ENCODE assay signal across 23 mouse cellular contexts in the genomic region with DNA sequence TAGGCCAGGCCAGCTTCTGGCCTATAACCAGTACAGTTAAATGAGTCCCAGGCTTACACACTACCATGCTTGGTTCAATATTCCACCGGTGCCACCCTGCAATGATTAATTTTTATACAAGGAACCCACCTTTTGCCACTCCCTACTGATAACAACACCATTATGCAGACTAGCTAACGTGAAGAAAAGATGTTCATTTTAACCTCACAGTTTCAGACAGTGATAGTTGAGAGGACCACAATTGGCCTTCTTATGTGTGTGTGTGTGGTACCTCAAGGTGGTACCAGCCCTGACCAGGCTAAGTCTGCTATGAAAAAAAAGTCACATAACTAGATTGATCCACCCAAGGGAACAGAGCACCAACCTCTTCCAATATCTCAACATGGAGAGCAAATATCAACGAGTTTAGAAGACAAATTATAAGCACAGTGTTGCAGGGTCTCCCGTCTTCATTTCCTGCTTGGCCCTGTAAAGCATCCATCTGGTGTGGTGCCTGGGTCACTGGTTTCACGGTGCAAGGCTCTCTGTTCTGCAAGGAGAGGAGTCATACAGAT. TPM values are rescaled to one million over a fixed set of nuclear protein-coding genes. Genes with fewer than 3 reads are reported as not detected.
DNase-seq lines count a peak whose midpoint lies in the region; ATAC-seq and TF ChIP-seq lines count a peak whose summit lies in the region.
"Had no signal": no experiment of that assay in that cellular context is flagged by ENCODE, and none has a peak within 500 bp of the region (broad histone marks: within the 10 kb centered on the region; RNA-seq: fewer than 3 reads in every experiment).

No protein-coding gene starts in this region.

- H3K4me3 ChIP-seq in spleen, adult 2 months (ENCODE audit: extremely low read depth, insufficient read depth, insufficient read length) = no peak overlapping the region
- H3K4me3 ChIP-seq in stomach, postnatal 0 days (ENCODE audit: low read depth, low read length) = no peak overlapping the region
- H3K4me3 ChIP-seq in kidney, embryonic 15.5 days (replicated peaks) = no peak overlapping the region
- H3K4me3 ChIP-seq: embryonic facial prominence, embryonic 10.5 days; embryonic facial prominence, embryonic 12.5 days; forebrain, embryonic 13.5 days; forebrain, embryonic 15.5 days had no signal

- TF ChIP-seq EP300 in stomach, postnatal 0 days (optimal IDR thresholded peaks at IDR 0.05) = no peak

- no peak for TF ChIP-seq POLR2A in spleen, adult 2 months (IDR thresholded peaks at IDR 0.05; ENCODE audit: low read depth, low read length)

- no peak for DNase-seq in spleen, adult 2 months (ENCODE audit: low read depth in 1 of 2, low spot score in 2 of 2)
- DNase-seq in spleen, postnatal 14 days (ENCODE audit: low spot score in 2 of 2) = no peak
- DNase-seq in adipocyte (ENCODE audit: low spot score) = peak; percentile 93
- no peak for DNase-seq in stomach, postnatal 0 days (ENCODE audit: low spot score)
- DNase-seq in lung, postnatal 14 days = no peak
- DNase-seq: adrenal gland, adult 2 months; adrenal gland, postnatal 10 days; adrenal gland, postnatal 25 days; cerebellum, adult 11-12 months; cerebellum, adult 2 months; cerebellum, adult 9-10 months; cerebellum, postnatal 25 days; forebrain, postnatal 0 days had no signal

- H3K9me3 ChIP-seq in stomach, postnatal 0 days (ENCODE audit: control insufficient read depth, low read length) = no peaks in the 10 kb centered on the region
- H3K9me3 ChIP-seq in kidney, embryonic 15.5 days (replicated peaks) = no peaks in the 10 kb centered on the region
- H3K9me3 ChIP-seq: embryonic facial prominence, embryonic 10.5 days; embryonic facial prominence, embryonic 12.5 days; forebrain, embryonic 13.5 days; forebrain, embryonic 15.5 days; G1E had no signal

- no peak overlapping the region for H3K4me2 ChIP-seq in stomach, postnatal 0 days (replicated peaks; ENCODE audit: low read depth)
- H3K4me2 ChIP-seq in kidney, embryonic 15.5 days = no peak overlapping the region
- H3K4me2 ChIP-seq: embryonic facial prominence, embryonic 12.5 days; forebrain, embryonic 13.5 days; forebrain, embryonic 15.5 days had no signal

- H3K27me3 ChIP-seq in spleen, adult 2 months (ENCODE audit: control insufficient read depth, insufficient read depth, low read length) = no peaks in the 10 kb centered on the region
- H3K27me3 ChIP-seq in stomach, postnatal 0 days (ENCODE audit: control insufficient read depth, insufficient read depth, low read length) = no peaks in the 10 kb centered on the region
- no peaks in the 10 kb centered on the region for H3K27me3 ChIP-seq in kidney, embryonic 15.5 days
- H3K27me3 ChIP-seq: CH12.LX; forebrain, embryonic 13.5 days; forebrain, embryonic 15.5 days; Patski had no signal

- TF ChIP-seq CTCF in spleen, adult 2 months (IDR thresholded peaks at IDR 0.05; ENCODE audit: extremely low read depth, insufficient read depth, insufficient read length, insufficient replicate concordance) = no peak
- TF ChIP-seq CTCF in stomach, postnatal 0 days (IDR thresholded peaks at IDR 0.05; ENCODE audit: low read depth) = no peak

- no peak overlapping the region for H3K9ac ChIP-seq in stomach, postnatal 0 days (ENCODE audit: low read length)
- no peak overlapping the region for H3K9ac ChIP-seq in kidney, embryonic 15.5 days
- H3K9ac ChIP-seq: embryonic facial prominence, embryonic 12.5 days; forebrain, embryonic 13.5 days; forebrain, embryonic 15.5 days; forebrain, postnatal 0 days had no signal

- 81% methylated on average over 5 of the region's 5 CpGs for WGBS in spleen, adult 2 months
- WGBS in stomach, postnatal 0 days = 49% methylated on average over 5 of the region's 5 CpGs
- 70% methylated on average over 5 of the region's 5 CpGs for WGBS in kidney, embryonic 15.5 days

- peaks cover 25% of the 10 kb centered on the region for H3K4me1 ChIP-seq in spleen, adult 2 months (ENCODE audit: control insufficient read depth, insufficient read depth, insufficient read length)
- H3K4me1 ChIP-seq in stomach, postnatal 0 days (replicated peaks; ENCODE audit: control insufficient read depth, insufficient read depth) = no peaks in the 10 kb centered on the region
- peaks cover 3% of the 10 kb centered on the region; the same call in 1 of the 2 replicates for H3K4me1 ChIP-seq in kidney, embryonic 15.5 days
- H3K4me1 ChIP-seq: embryonic facial prominence, embryonic 12.5 days; forebrain, embryonic 13.5 days; forebrain, embryonic 15.5 days had no signal

- peak; percentile 40; the same call in 1 of the 2 replicates for ATAC-seq in stomach, postnatal 0 days (ENCODE audit: low FRiP score, low TSS enrichment)
- no peak for ATAC-seq in kidney, embryonic 15.5 days (replicated peaks; ENCODE audit: low FRiP score)
- ATAC-seq: activated CD4-positive, CD25-positive, alpha-beta regulatory T cell, adult 4 months; CD4-positive, CD25-positive, alpha-beta regulatory T cell, adult 4 months; forebrain, embryonic 13.5 days; forebrain, embryonic 15.5 days; forebrain, postnatal 0 days; Patski had no signal

- H3K27ac ChIP-seq in spleen, adult 2 months (ENCODE audit: insufficient read depth, low read length) = peak overlapping the region; percentile 97
- H3K27ac ChIP-seq in stomach, postnatal 0 days (replicated peaks) = no peak overlapping the region
- H3K27ac ChIP-seq in kidney, embryonic 15.5 days = no peak overlapping the region
- H3K27ac ChIP-seq: embryonic facial prominence, embryonic 10.5 days; embryonic facial prominence, embryonic 12.5 days; forebrain, embryonic 13.5 days; forebrain, embryonic 15.5 days had no signal

- H3K36me3 ChIP-seq in spleen, adult 2 months (ENCODE audit: control insufficient read depth, insufficient read depth, low read length) = no peaks in the 10 kb centered on the region
- H3K36me3 ChIP-seq in stomach, postnatal 0 days (ENCODE audit: control insufficient read depth, insufficient read depth, low read length) = no peaks in the 10 kb centered on the region
- H3K36me3 ChIP-seq in kidney, embryonic 15.5 days = no peaks in the 10 kb centered on the region
- H3K36me3 ChIP-seq: embryonic facial prominence, embryonic 10.5 days; embryonic facial prominence, embryonic 12.5 days; forebrain, embryonic 15.5 days; G1E had no signal

RNA-seq across cellular contexts. Expression of gene Cpm, which starts 32.5 kb away (rescaled TPM):
- polyA plus RNA-seq in spleen, adult 2 months (2012; rRNA removed) = 10.1 and 19.0 TPM in 2 replicates
- polyA plus RNA-seq in stomach, postnatal 0 days (2015; fragmentation: Nextera tagmentation; extraction: Ambion mirVana) = 22.9 and 26.6 TPM in 2 replicates
- polyA plus RNA-seq in kidney, embryonic 15.5 days (2015; fragmentation: Nextera tagmentation; extraction: Ambion mirVana) = 31.3 and 31.5 TPM in 2 replicates
- polyA plus RNA-seq: G1E had no signal
